ENCODE assay signal across 9 mouse cellular contexts in the genomic region with DNA sequence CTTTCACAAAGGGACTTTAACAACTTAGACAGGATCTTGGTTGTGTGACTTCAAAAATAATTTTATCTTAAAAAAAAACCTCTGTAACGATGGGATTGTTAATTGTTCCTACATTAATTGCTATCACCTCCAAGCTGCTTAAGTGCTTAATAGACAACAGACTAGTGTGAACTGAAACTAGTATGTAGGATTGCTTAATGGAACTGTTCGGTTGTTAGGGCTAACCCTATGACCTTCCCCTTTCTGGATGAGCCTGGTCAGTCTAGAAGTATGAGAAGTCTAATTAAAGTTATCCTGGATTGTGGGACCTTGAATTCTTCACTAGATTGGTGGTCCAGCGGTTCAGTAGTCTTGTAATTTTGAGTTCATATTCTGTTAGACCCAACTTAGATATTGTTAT. TPM values are rescaled to one million over a fixed set of nuclear protein-coding genes. Genes with fewer than 3 reads are reported as not detected.
DNase-seq lines count a peak whose midpoint lies in the region; ATAC-seq and TF ChIP-seq lines count a peak whose summit lies in the region.
"Had no signal": no experiment of that assay in that cellular context is flagged by ENCODE, and none has a peak within 500 bp of the region (broad histone marks: within the 10 kb centered on the region; RNA-seq: fewer than 3 reads in every experiment).

No protein-coding gene starts in this region.

- H3K9me3 ChIP-seq in heart, embryonic 10.5 days = no peaks in the 10 kb centered on the region
- no peaks in the 10 kb centered on the region for H3K9me3 ChIP-seq in liver, postnatal 0 days (ENCODE audit: low read length)

- DNase-seq in heart, embryonic 10.5 days (ENCODE audit: low spot score) = no peak
- no peak for DNase-seq in heart, adult 8-10 months (ENCODE audit: low spot score)
- DNase-seq in testis, postnatal 10 days (ENCODE audit: low spot score) = no peak
- no peak for DNase-seq in liver, postnatal 0 days
- DNase-seq in cerebellum, postnatal 10 days = no peak
- no peak for DNase-seq in cerebellum, postnatal 14 days
- DNase-seq: kidney, postnatal 36 days had no signal

- no peak for TF ChIP-seq EP300 in liver, postnatal 0 days (IDR thresholded peaks at IDR 0.05; ENCODE audit: low read depth)

- H3K4me3 ChIP-seq in heart, embryonic 10.5 days = peak overlapping the region; percentile 100; the same call in 1 of the 2 replicates
- peak overlapping the region; percentile 99; the same call in 1 of the 2 replicates for H3K4me3 ChIP-seq in testis, adult 2 months (ENCODE audit: control insufficient read depth, low read depth, low read length)
- peak overlapping the region; percentile 93 for H3K4me3 ChIP-seq in liver, postnatal 0 days (ENCODE audit: low read depth, low read length)

- ATAC-seq in liver, postnatal 0 days = no peak
- no peak for ATAC-seq in frontal cortex, adult (ENCODE audit: low TSS enrichment)

- WGBS in heart, embryonic 10.5 days = 87% methylated on average over 3 of the region's 3 CpGs
- 61% methylated on average over 3 of the region's 3 CpGs for WGBS in liver, postnatal 0 days (ENCODE audit: insufficient replicate concordance)

- no peak overlapping the region for H3K27ac ChIP-seq in heart, embryonic 10.5 days
- H3K27ac ChIP-seq in testis, adult 2 months (ENCODE audit: control insufficient read depth, insufficient read depth, low read depth, low read length) = no peak overlapping the region
- H3K27ac ChIP-seq in liver, postnatal 0 days (ENCODE audit: low read depth) = peak overlapping the region; percentile 58

- peak overlapping the region; percentile 99 for H3K9ac ChIP-seq in liver, postnatal 0 days (replicated peaks)

- H3K4me2 ChIP-seq in liver, postnatal 0 days (ENCODE audit: low read depth, low read length) = peak overlapping the region; percentile 77

- no peak for TF ChIP-seq CTCF in testis, adult 2 months (IDR thresholded peaks at IDR 0.05; ENCODE audit: control insufficient read depth, insufficient read depth, insufficient replicate concordance, low read depth, low read length)
- no peak for TF ChIP-seq CTCF in liver, postnatal 0 days (IDR thresholded peaks at IDR 0.05; ENCODE audit: low read depth)

- no peak for TF ChIP-seq POLR2A in testis, adult 2 months (IDR thresholded peaks at IDR 0.05; ENCODE audit: control insufficient read depth, low read depth, low read length)

- peaks cover 3% of the 10 kb centered on the region; the same call in 1 of the 2 replicates for H3K36me3 ChIP-seq in heart, embryonic 10.5 days
- H3K36me3 ChIP-seq in testis, adult 2 months (ENCODE audit: control insufficient read depth, insufficient read depth, low read length) = no peaks in the 10 kb centered on the region
- peaks cover 7% of the 10 kb centered on the region; the same call in 1 of the 2 replicates for H3K36me3 ChIP-seq in liver, postnatal 0 days (replicated peaks; ENCODE audit: insufficient read depth, low read length)

- no peaks in the 10 kb centered on the region for H3K27me3 ChIP-seq in heart, embryonic 10.5 days (ENCODE audit: insufficient read depth, poor library complexity, severe bottlenecking)
- no peaks in the 10 kb centered on the region for H3K27me3 ChIP-seq in testis, adult 2 months (ENCODE audit: control insufficient read depth, insufficient read depth, low read length)
- no peaks in the 10 kb centered on the region for H3K27me3 ChIP-seq in liver, postnatal 0 days (ENCODE audit: insufficient read depth, low read length)

- peaks cover 32% of the 10 kb centered on the region for H3K4me1 ChIP-seq in heart, embryonic 10.5 days
- H3K4me1 ChIP-seq in testis, adult 2 months (ENCODE audit: control insufficient read depth, insufficient read depth, low read length) = peaks cover 13% of the 10 kb centered on the region
- H3K4me1 ChIP-seq in liver, postnatal 0 days (ENCODE audit: insufficient read depth) = peaks cover 38% of the 10 kb centered on the region

RNA-seq across cellular contexts. Expression of a gene that starts 1.7 kb away (rescaled TPM):
- polyA plus RNA-seq in heart, embryonic 10.5 days (2016; fragmentation: Nextera tagmentation; extraction: Ambion mirVana) = 290 and 334 TPM in 2 replicates
- 100 to 1,000 TPM; 413 to 443 (median 429) TPM for total RNA-seq in heart, adult 8-10 months (2022)
- 583 and 634 TPM in 2 replicates for polyA plus RNA-seq in testis, adult 2 months (2012; rRNA removed)
- polyA plus RNA-seq in liver, postnatal 0 days (2015; fragmentation: Nextera tagmentation; extraction: Ambion mirVana) = 199 and 206 TPM in 2 replicates

RNA-seq across cellular contexts. Expression of a gene that starts 39.7 kb away (rescaled TPM):
- polyA plus RNA-seq in heart, embryonic 10.5 days (2016; fragmentation: Nextera tagmentation; extraction: Ambion mirVana) = 30.5 and 34.0 TPM in 2 replicates
- 1 to 10 TPM; 3.7 to 6.6 (median 4.6) TPM for total RNA-seq in heart, adult 8-10 months (2022)
- 1.6 and 97.7 TPM in 2 replicates for polyA plus RNA-seq in testis, adult 2 months (2012; rRNA removed)
- 10.6 and 12.1 TPM in 2 replicates for polyA plus RNA-seq in liver, postnatal 0 days (2015; fragmentation: Nextera tagmentation; extraction: Ambion mirVana)

RNA-seq across cellular contexts. Expression of a gene that starts 55.3 kb away (rescaled TPM):
- 107 and 124 TPM in 2 replicates for polyA plus RNA-seq in heart, embryonic 10.5 days (2016; fragmentation: Nextera tagmentation; extraction: Ambion mirVana)
- total RNA-seq in heart, adult 8-10 months (2022) = 10 to 100 TPM; 75.8 to 84.1 (median 80.2) TPM
- 65.5 and 68.3 TPM in 2 replicates for polyA plus RNA-seq in testis, adult 2 months (2012; rRNA removed)
- polyA plus RNA-seq in liver, postnatal 0 days (2015; fragmentation: Nextera tagmentation; extraction: Ambion mirVana) = 60.5 and 62.9 TPM in 2 replicates

RNA-seq across cellular contexts. Expression of a gene that starts 55.4 kb away (rescaled TPM):
- polyA plus RNA-seq in heart, embryonic 10.5 days (2016; fragmentation: Nextera tagmentation; extraction: Ambion mirVana) = 33.0 and 39.4 TPM in 2 replicates
- total RNA-seq in heart, adult 8-10 months (2022) = 1 to 10 TPM; 8.4 to 9.7 (median 9.4) TPM
- polyA plus RNA-seq in testis, adult 2 months (2012; rRNA removed) = 54.1 and 61.8 TPM in 2 replicates
- 6.7 and 8.8 TPM in 2 replicates for polyA plus RNA-seq in liver, postnatal 0 days (2015; fragmentation: Nextera tagmentation; extraction: Ambion mirVana)
